ENCODE assay signal across 8 mouse cellular contexts in the genomic region with DNA sequence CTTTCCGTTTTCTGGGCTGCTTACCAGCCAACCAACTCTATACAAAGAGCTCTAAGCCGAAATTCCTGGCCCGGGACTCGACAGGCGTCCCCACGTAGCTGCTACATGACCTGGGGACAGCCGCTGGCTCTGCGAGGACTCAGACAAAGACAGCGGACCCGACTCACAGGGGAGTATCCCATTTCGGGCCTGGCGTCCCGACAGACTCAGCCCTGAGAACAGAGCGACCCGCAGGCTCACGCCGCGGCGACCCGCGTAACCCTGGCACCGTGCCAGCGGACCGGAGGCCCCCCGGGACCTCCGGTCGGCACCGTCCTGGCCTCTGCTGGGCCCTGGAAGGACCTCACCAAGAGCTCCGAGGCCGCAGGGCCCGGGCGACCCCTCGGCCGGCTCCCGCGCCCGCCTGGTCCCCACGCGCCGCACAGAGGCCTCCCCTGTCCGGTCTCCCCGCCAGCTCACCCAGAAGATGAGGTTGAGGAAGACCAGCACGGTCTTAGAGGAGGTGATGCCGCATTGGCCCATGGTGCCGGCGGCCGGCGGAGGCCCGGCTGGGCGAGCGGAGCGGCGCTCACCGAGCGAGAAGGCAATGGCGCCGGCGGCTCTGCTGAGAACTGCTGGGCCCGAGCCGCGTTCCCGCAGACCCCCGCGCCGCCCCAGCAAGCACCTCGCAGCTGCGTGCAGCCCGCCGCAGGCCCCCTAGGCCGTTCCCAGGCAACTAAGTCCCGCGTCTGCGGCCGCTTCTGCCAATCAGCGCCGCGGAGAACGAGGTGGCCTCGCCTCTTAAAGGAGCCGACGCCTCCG. TPM values are rescaled to one million over a fixed set of nuclear protein-coding genes. Genes with fewer than 3 reads are reported as not detected.
DNase-seq lines count a peak whose midpoint lies in the region; ATAC-seq and TF ChIP-seq lines count a peak whose summit lies in the region.

No protein-coding gene starts in this region.

- no peaks in the 10 kb centered on the region for H3K9me3 ChIP-seq in ES-E14 (ENCODE audit: control insufficient read depth, insufficient read depth, low read depth, low read length)
- H3K9me3 ChIP-seq in forebrain, embryonic 16.5 days (ENCODE audit: control insufficient read depth, low read length), result no peaks in the 10 kb centered on the region

- no peak overlapping the region for H3K27ac ChIP-seq in ES-E14 (ENCODE audit: insufficient read depth, low read depth, low read length, poor library complexity, severe bottlenecking)
- H3K27ac ChIP-seq in forebrain, embryonic 16.5 days (ENCODE audit: low read length), result peak overlapping the region; percentile 93
- peak overlapping the region; percentile 97 for H3K27ac ChIP-seq in layer of hippocampus, adult 2 months

- H3K36me3 ChIP-seq in ES-E14 (ENCODE audit: control insufficient read depth, insufficient read depth, low read length, poor library complexity, severe bottlenecking), result no peaks in the 10 kb centered on the region
- no peaks in the 10 kb centered on the region for H3K36me3 ChIP-seq in forebrain, embryonic 16.5 days (ENCODE audit: control insufficient read depth, insufficient read depth)

- peak overlapping the region; percentile 90 for H3K9ac ChIP-seq in ES-E14 (ENCODE audit: insufficient read depth, low read depth, low read length, poor library complexity, severe bottlenecking)
- H3K9ac ChIP-seq in forebrain, embryonic 16.5 days (replicated peaks; ENCODE audit: low read depth, low read length), result peak overlapping the region; percentile 90

- no peaks in the 10 kb centered on the region for H3K27me3 ChIP-seq in forebrain, embryonic 16.5 days (replicated peaks; ENCODE audit: control insufficient read depth, insufficient read depth, low read length)

- peak overlapping the region; percentile 84 for H3K4me2 ChIP-seq in forebrain, embryonic 16.5 days (ENCODE audit: low read length)

- TF ChIP-seq CTCF in layer of hippocampus, adult 2 months (conservative IDR thresholded peaks at IDR 0.05), result peak; percentile 29; the same call in 1 of the 2 replicates
- no peak for TF ChIP-seq CTCF in lung, adult 2 months (IDR thresholded peaks at IDR 0.05; ENCODE audit: insufficient read depth, low read length)

- WGBS in forebrain, embryonic 16.5 days, result under 1% methylated on average over 74 of the region's 82 CpGs
- under 1% methylated on average over 82 of the region's 82 CpGs for WGBS in lung, adult 2 months

- peak; percentile 69 for DNase-seq in ES-E14 (ENCODE audit: low read depth, low spot score)
- DNase-seq in cerebellum, adult 11-12 months, result peak; percentile 89
- peak; percentile 86 to 91 for DNase-seq in heart, postnatal 36 days
- peak; percentile 94 for DNase-seq in layer of hippocampus, adult 2 months (ENCODE audit: low spot score in 2 of 2)
- peak; percentile 83 for DNase-seq in lung, adult 2 months
- peak; percentile 95 for DNase-seq in testis, postnatal 14 days (ENCODE audit: low spot score)

- intact Hi-C loops in heart, postnatal 36 days (cut with DNase I), result no loop called here

- H3K4me3 ChIP-seq in ES-E14 (ENCODE audit: insufficient read depth in 1 of 2, low read depth in 1 of 2, low read length in 2 of 2, poor library complexity in 1 of 2, severe bottlenecking in 1 of 2), result peak overlapping the region; percentile 89 to 98
- H3K4me3 ChIP-seq in forebrain, embryonic 16.5 days (replicated peaks; ENCODE audit: low read length), result peak overlapping the region; percentile 84
- H3K4me3 ChIP-seq in layer of hippocampus, adult 2 months, result peak overlapping the region; percentile 89
- H3K4me3 ChIP-seq in lung, adult 2 months (replicated peaks; ENCODE audit: extremely low read depth, low read depth, low read length), result peak overlapping the region; percentile 64

- TF ChIP-seq POLR2A in lung, adult 2 months (IDR thresholded peaks at IDR 0.05; ENCODE audit: borderline replicate concordance, extremely low read depth, low read depth, low read length), result peak; percentile 29; the same call in 1 of the 2 replicates

- peak; percentile 99 for ATAC-seq in forebrain, embryonic 16.5 days
- peak; percentile 69 for ATAC-seq in neutrophil, adult 5-6 weeks (ENCODE audit: extremely low read depth, insufficient number of reproducible peaks, low FRiP score, poor library complexity, severe bottlenecking)

- in situ Hi-C loops in ES-E14 (cut with MboI; ENCODE audit: low sequenced_read_pairs in 2 of 2, unreplicated experiment in 2 of 2), result no loop called here

- H3K4me1 ChIP-seq in ES-E14 (ENCODE audit: control insufficient read depth in 2 of 2, insufficient read depth in 2 of 2, low read length in 2 of 2, poor library complexity in 1 of 2), result peaks cover 3% of the 10 kb centered on the region in 2 experiments; a peak in 2 of 4 replicates
- peaks cover 25% of the 10 kb centered on the region for H3K4me1 ChIP-seq in forebrain, embryonic 16.5 days (replicated peaks; ENCODE audit: control insufficient read depth, insufficient read depth, low read length)
- H3K4me1 ChIP-seq in lung, adult 2 months (ENCODE audit: control insufficient read depth, insufficient read depth, low read length), result no peaks in the 10 kb centered on the region; the same call in 1 of the 2 replicates

TF ChIP-seq in ES-E14, 5 proteins besides CTCF, POLR2A, EP300 and RAD21:
- TF ChIP-seq HCFC1 (IDR thresholded peaks at IDR 0.05; ENCODE audit: borderline replicate concordance, insufficient read depth, low read length) (no peak), CHD2 (IDR thresholded peaks at IDR 0.05; ENCODE audit: low read depth, low read length) (no peak), ZC3H11A (IDR thresholded peaks at IDR 0.05; ENCODE audit: borderline replicate concordance, low read depth, low read length) (no peak), MAFK (IDR thresholded peaks at IDR 0.05; ENCODE audit: insufficient read depth, low read depth, low read length) (no peak), ZNF384 (IDR thresholded peaks at IDR 0.05; ENCODE audit: low read depth, low read length) (no peak)

RNA-seq across cellular contexts. Expression of gene Tspan3, which starts 4.7 kb away (rescaled TPM):
- 158 and 228 TPM in 2 replicates for total RNA-seq in ES-E14 (2012; rRNA removed)
- polyA plus RNA-seq in forebrain, embryonic 16.5 days (2015; fragmentation: Nextera tagmentation; extraction: Ambion mirVana), result 553 and 582 TPM in 2 replicates
- 100 to 1,000 TPM; 183 to 184 TPM for total RNA-seq in heart, postnatal 36 days (2021)
- total RNA-seq in layer of hippocampus, adult 2 months (2021), result 100 to 1,000 TPM; 309 to 331 TPM
- polyA plus RNA-seq in lung, adult 2 months (2012; rRNA removed), result 102 and 109 TPM in 2 replicates
- 6.3 and 6.9 TPM in 2 replicates for total RNA-seq in neutrophil, adult 5-6 weeks (2017)

Comparison
In these comparisons a context has a peak if more than half of its experiments do, and no peak if none do; other contexts are left out.
1. RNA of gene Tspan3, which starts 4.7 kb away (total RNA-seq): 309 to 331 TPM in layer of hippocampus, adult 2 months, 183 to 184 TPM in heart, postnatal 36 days and 158 to 228 TPM in ES-E14; 6.3 to 6.9 TPM in neutrophil, adult 5-6 weeks; every median in the first group is over 10 times any median in the second.
2. Peak in every context shown above with its lines, with median percentiles within 50 percentile points of each other: DNase-seq and H3K4me3 ChIP-seq.